Mouse (Mus musculus): ENCODE measurements around the gene Pnisr. TPM values are rescaled to one million over a fixed set of nuclear protein-coding genes. Genes with fewer than 3 reads are reported as not detected.

Pnisr gene
- 98.4 and 206 TPM in 2 replicates for total RNA-seq (2017)

DNA sequence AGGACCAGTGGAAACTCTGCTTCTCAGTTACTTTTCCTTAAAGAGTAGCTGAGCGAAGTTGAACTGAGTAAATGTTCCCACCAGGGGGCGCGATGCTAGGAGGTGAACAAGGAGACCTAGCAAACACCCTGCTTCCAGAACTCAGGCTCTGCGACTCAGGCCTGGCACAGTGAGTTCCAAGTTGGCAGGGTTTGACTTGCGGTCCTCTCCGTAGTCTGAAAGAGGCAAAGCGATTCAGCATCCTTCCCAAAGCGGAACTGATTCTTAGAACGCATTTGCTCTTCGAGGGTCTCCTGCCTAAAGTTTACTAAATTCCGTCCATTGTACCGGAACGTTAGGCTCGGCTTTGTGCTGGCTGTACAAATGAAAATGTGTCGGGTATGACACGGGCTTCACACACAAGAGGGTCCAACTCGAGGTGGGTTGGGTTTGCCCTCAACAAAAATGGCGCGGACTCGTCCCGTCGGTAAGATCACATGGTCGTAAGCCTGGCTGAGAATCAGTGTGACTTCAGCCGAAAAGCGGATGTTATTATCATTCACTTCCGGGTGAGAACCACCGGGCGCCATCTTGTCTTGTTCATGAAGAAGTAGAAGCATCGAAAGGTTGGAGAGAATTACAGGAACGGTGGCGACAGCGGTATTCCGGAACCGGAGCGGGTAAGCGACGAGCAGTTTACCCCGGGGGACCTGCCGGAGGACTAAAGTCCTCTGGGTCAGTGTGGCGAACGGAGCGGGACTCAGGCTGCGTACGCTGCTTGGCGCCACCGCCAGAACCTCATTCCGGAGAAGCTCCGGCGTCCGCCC is at the start of gene Pnisr:
Gene Pnisr, plus strand, starts transcription at position 103 of the 806 bp plus-strand sequence.
- peak; percentile 91 to 93 for ATAC-seq (replicated peaks in 1 of 2; ENCODE audit: insufficient read depth in 1 of 2, low FRiP score in 2 of 2, low TSS enrichment in 1 of 2, low read depth in 1 of 2, poor library complexity in 2 of 2, severe bottlenecking in 2 of 2)

DNA sequence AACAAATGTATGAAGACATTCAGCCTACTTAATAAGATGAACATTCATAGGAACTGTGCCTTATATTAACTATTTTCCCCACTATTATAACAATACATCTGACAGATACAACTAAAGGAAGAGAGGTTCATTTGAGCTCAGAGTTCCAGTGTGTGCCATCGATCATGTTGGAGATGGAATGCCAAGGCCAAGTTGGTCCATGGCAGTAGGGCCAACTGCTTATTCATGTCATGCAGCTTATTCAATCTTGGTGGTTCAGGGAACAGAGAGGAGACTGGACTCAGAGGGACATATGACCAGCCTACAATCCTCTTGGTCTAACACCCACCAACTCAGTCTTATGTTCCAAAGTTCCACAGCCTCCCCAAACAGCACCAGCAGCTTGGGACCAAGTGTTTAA is 46.4 kb upstream of the Pnisr start:
- no peak for ATAC-seq (replicated peaks in 1 of 2; ENCODE audit: insufficient read depth in 1 of 2, low FRiP score in 2 of 2, low TSS enrichment in 1 of 2, low read depth in 1 of 2, poor library complexity in 2 of 2, severe bottlenecking in 2 of 2)

DNA sequence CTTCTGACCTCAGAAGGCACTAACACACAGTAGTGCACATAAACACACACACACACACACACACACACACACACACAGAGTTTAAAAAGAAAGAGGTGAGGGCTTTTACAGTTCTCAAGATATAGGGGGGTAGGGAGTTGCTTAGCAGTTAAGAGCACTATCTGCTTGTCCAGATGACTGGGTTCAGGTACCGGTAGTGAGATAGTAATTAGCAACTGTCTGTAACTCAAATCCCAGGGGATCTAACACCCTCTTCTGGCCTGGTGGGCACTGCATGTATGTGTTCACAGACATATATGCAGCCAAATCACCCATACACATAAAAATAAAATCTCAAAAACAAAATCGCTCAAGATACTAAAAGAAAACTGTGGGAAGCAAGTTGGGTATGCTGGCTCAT is 45.8 kb upstream of the Pnisr start:
- ATAC-seq (replicated peaks in 1 of 2; ENCODE audit: insufficient read depth in 1 of 2, low FRiP score in 2 of 2, low TSS enrichment in 1 of 2, low read depth in 1 of 2, poor library complexity in 2 of 2, severe bottlenecking in 2 of 2): no peak

DNA sequence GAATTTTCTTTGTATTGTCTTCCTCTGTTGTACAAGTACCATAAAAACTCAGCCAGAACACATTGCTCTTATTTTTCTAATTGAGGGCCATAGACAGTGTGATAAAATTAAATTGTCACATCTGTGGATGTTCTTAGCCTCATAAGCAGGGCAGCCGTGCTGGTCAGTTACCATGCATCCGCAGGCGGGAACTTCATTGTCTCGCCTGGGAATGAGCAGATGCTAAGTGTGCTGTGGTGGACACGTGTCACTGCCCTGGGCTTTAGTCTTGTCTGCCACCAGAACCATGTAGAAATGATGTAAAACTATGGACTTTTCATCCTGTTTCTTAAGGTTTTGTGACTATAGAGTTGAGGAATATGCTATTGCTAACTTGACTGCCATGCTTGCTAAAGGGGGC is 40.2 kb upstream of the Pnisr start:
- no peak for ATAC-seq (replicated peaks in 1 of 2; ENCODE audit: insufficient read depth in 1 of 2, low FRiP score in 2 of 2, low TSS enrichment in 1 of 2, low read depth in 1 of 2, poor library complexity in 2 of 2, severe bottlenecking in 2 of 2)

- ATAC-seq (replicated peaks in 1 of 2; ENCODE audit: insufficient read depth in 1 of 2, low FRiP score in 2 of 2, low TSS enrichment in 1 of 2, low read depth in 1 of 2, poor library complexity in 2 of 2, severe bottlenecking in 2 of 2): no peak
Measured at GRCm38 (mm10) chr4:21810608-21811007, 36.8 kb upstream of the Pnisr start.

DNA sequence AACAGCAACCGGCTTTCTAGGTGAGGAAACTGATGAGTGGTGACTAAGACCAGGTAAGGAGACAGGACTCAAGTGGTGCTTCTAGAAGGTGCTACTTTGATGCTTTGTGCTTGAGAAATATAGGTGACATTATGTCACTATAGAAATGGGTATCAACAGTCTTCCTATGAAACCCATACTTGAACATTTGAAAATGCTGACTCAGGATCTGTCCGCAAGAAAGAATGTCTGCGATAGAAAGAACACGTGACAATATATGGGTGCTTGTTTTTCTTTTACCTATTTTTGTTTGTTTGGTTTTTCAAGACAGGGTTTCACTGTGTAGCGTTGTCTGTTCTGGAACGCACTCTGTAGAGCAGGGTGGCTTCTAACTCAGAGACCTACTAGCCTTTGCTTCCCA is 34.7 kb upstream of the Pnisr start:
- no peak for ATAC-seq (replicated peaks in 1 of 2; ENCODE audit: insufficient read depth in 1 of 2, low FRiP score in 2 of 2, low TSS enrichment in 1 of 2, low read depth in 1 of 2, poor library complexity in 2 of 2, severe bottlenecking in 2 of 2)

DNA sequence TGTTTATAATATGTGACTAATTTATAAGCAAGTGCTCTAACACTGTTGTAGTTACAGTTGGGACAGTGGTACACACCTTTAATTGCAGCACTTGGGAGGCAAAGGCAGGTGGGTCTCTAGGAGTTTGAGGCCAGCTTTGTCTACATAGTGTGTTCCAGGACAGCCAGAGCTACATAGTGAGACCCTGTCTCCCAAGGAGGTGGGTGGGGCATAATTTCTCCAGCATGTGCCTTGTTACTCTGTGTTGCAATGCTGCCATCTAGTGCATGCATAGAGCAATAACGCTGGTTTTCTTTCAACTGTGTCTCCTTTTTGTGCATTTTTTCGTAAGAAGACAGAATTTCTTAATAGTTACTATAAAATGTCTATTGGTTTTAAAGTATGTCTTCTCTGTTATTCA is 33.4 kb upstream of the Pnisr start:
- peak; percentile 83 to 91 for ATAC-seq (replicated peaks in 1 of 2; ENCODE audit: insufficient read depth in 1 of 2, low FRiP score in 2 of 2, low TSS enrichment in 1 of 2, low read depth in 1 of 2, poor library complexity in 2 of 2, severe bottlenecking in 2 of 2)

GRCm38 (mm10) chr4:21826616-21827015 is 20.8 kb upstream of the Pnisr start:
- ATAC-seq (replicated peaks in 1 of 2; ENCODE audit: insufficient read depth in 1 of 2, low FRiP score in 2 of 2, low TSS enrichment in 1 of 2, low read depth in 1 of 2, poor library complexity in 2 of 2, severe bottlenecking in 2 of 2): no peak

DNA sequence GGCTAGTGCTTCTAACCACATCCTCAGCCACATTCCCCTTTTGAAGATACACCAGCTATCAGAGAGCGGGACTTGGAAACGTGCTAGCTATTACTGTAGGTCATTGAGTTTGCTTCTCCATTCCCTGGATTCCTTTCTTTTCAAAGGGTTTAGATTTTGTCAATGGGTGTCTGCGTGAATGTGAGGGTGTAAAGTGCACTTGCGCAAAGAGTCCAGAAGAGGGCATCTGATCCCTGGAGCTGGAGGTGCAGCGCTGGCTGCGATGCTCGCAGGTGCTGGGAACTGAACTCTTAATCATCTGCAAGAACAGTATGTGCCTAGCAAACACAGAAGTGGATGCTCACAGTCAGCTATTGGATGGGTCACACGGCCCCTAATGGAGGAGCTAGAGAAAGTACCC is 14.5 kb upstream of the Pnisr start:
- ATAC-seq (replicated peaks in 1 of 2; ENCODE audit: insufficient read depth in 1 of 2, low FRiP score in 2 of 2, low TSS enrichment in 1 of 2, low read depth in 1 of 2, poor library complexity in 2 of 2, severe bottlenecking in 2 of 2): no peak

DNA sequence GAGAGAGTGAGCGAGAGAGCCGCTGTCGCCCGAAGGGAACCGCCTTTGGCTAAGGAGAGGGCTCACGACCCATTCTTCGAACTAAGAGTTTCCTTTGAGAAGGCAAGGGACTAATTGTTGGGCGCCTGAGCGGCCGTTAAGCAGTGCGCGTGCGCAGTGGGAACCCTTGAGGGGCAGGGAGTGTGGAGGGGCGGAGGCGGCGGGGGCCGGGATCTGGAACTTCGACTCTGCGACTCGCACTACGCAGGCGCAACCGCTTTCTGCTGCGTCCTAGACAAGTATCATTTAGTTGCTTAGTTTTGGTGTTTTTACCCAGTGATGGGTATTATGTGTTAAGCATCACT is 876 bp downstream of the Pnisr start:
- ATAC-seq (replicated peaks in 1 of 2; ENCODE audit: insufficient read depth in 1 of 2, low FRiP score in 2 of 2, low TSS enrichment in 1 of 2, low read depth in 1 of 2, poor library complexity in 2 of 2, severe bottlenecking in 2 of 2): peak; percentile 64 to 76

DNA sequence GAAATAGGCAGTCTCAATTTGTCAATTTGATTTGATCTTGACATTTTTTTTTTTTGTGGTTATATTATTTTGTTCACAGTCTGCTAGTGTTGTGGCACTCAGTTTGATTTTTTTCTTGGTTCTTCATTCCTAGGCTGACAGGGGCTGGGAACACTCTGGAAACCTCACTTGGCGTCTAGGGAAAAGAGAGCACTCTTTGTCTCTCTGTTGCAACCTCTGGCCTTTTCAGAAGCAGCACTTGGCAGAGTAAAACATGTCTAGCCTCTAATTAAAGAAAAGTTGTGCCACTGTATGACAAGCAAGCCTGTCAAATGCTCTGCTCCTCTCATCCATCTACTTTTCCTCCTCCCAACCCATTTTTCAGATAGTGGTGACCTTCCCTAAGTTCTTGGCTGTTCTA is 10.1 kb downstream of the Pnisr start:
- no peak for ATAC-seq (replicated peaks in 1 of 2; ENCODE audit: insufficient read depth in 1 of 2, low FRiP score in 2 of 2, low TSS enrichment in 1 of 2, low read depth in 1 of 2, poor library complexity in 2 of 2, severe bottlenecking in 2 of 2)

- ATAC-seq (replicated peaks in 1 of 2; ENCODE audit: insufficient read depth in 1 of 2, low FRiP score in 2 of 2, low TSS enrichment in 1 of 2, low read depth in 1 of 2, poor library complexity in 2 of 2, severe bottlenecking in 2 of 2): no peak
Measured at GRCm38 (mm10) chr4:21865226-21865625, 17.8 kb downstream of the Pnisr start.

- no peak for ATAC-seq (replicated peaks in 1 of 2; ENCODE audit: insufficient read depth in 1 of 2, low FRiP score in 2 of 2, low TSS enrichment in 1 of 2, low read depth in 1 of 2, poor library complexity in 2 of 2, severe bottlenecking in 2 of 2)
Measured at GRCm38 (mm10) chr4:21878776-21879175, 31.4 kb downstream of the Pnisr start.

GRCm38 (mm10) chr4:21879565-21880220 is 32.3 kb downstream of the Pnisr start, which contains the start of gene Coq3:
TSS of gene Coq3 (plus strand) at chr4:21879673.
- ATAC-seq (replicated peaks in 1 of 2; ENCODE audit: insufficient read depth in 1 of 2, low FRiP score in 2 of 2, low TSS enrichment in 1 of 2, low read depth in 1 of 2, poor library complexity in 2 of 2, severe bottlenecking in 2 of 2): peak; percentile 77 to 91

- ATAC-seq (replicated peaks in 1 of 2; ENCODE audit: insufficient read depth in 1 of 2, low FRiP score in 2 of 2, low TSS enrichment in 1 of 2, low read depth in 1 of 2, poor library complexity in 2 of 2, severe bottlenecking in 2 of 2): no peak
Measured at GRCm38 (mm10) chr4:21882806-21883205, 35.4 kb downstream of the Pnisr start.

GRCm38 (mm10) chr4:21885831-21886230 is 38.4 kb downstream of the Pnisr start:
- ATAC-seq (replicated peaks in 1 of 2; ENCODE audit: insufficient read depth in 1 of 2, low FRiP score in 2 of 2, low TSS enrichment in 1 of 2, low read depth in 1 of 2, poor library complexity in 2 of 2, severe bottlenecking in 2 of 2): no peak

All from hematopoietic stem cell, adult 5-6 weeks (primary cell).